Mouse (Mus musculus) NIH3T3 (cell line): ENCODE results near the gene Ece2.
A peak's percentile ranks its signal among the peaks of the same experiment; 100 is the strongest.
"Not testable (repeated sequence)": the region's sequence is repeated elsewhere in the genome, so short reads cannot be mapped to it uniquely, and the experiment has no call there.

ENCODE experiments used
- DNase-seq: peaks from one replicate; pipeline ENCODE4 v3.0.0-alpha.2; 2012; ENCODE audit warnings: low read depth

Gene Ece2

DNA sequence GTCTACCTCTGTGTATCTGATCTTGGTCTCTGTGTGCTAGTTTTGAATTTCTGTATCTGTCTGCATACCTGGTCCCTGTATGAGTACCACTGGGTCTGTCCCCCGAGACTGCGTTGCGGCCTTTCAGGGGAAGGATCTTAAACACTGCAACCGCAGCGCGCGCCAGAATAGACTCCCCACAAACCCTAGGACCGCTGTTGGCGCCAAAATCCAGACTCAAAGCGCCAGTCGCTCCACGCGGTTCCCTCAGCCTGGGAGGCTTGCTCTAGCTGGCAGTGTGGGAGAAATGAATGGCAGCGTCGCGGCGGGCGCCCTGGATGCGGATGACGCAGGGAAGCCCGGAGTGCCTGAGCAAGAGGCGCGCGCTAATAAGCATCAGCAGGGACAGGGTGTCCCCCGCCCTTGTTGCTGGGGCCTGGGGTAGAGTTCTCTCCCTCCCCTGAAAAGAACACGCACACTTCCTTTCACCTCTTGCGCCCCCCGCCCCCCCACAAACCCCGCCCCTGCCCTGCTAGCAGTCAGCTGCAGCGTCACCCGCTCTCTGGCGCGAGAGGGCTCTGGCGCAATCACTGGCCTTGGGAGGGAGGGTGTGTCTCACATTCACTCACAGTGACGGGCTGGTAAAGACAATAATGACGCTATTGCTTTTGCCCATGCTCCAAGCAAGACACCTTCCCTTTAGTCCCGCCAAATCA lies 7.5 kb upstream of the Ece2 start:
- DNase-seq: peak; percentile 91

DNA sequence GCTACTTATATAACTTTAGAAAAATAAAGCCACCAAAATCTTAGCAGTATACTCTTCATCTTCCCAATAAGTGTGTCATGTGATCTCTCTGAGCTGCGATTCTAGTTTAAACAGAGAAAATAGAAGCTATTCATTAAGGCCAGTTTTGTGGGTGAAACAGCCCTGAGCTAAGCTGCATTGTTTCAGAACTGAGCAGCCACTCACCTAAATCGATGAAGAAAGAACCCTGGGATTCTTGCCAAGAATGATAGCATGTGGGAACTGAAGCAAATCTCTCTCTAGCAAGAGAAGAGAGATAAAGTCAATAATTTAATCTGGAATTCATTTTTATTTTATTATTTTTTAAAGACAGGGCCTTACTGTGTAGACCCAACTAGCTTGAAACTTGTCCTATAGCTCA lies 6.4 kb upstream of the Ece2 start:
- DNase-seq: peak; percentile 37

DNA sequence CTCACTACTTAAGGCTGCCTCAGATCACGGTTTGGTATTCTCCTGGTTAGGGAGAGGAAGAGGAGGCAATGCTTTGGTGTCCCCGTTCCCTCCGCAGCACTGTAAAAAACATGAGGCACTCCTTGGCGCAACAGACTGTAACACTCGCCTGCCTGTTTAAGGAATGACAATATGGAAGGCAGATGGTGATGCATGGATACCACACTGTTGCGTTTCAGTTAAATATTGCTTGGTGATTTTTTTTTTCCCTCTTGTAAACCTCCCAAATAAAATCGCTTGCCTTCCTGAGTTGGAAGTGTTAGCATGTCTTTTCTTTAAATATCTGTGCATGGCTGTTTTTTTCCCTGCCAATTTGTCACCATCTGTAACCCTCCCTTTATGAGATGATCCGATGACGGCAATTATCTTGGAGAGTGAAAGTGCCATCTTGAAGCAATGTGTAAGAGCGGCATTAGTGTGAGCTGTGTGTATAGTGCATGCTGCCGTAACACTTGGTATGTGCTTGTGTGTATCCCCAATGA lies 697 bp upstream of the Ece2 start:
- no peak for DNase-seq

DNA sequence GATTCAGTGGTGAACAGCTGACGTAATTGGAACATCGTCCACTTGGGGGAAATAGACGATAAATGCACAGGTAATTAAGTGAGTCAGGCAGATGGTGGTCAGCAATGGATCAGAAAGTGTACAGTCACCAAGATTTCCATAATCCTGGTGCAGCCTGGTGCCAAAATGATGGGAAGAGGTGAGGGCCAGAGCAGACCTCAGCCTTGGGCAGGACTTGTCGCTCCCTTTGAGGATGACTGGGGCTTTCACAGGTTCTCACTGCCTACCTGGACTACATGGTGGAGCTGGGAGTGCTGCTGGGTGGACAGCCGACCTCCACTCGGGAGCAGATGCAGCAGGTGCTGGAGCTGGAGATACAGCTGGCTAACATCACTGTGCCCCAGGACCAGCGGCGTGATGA lies 7.8 kb downstream of the Ece2 start:
- no peak for DNase-seq

DNA sequence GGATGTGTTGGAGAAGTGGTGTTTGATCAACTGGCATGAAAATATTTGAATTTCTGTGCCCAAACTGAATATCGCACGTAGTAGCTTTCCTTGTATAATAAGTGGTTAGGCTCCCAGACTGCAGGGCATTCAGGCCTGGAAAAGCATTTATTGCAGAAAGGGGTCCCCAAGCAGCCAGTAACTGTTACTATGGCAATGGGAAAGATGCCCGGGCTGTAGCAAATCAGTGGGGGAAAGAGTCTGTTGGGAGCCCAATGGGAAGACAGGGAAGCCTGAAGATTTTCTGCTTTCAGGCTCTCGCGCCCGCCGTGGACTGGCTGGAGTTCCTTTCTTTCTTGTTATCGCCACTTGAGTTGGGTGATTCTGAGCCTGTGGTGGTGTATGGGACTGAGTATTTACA lies 8.7 kb downstream of the Ece2 start:
- no peak for DNase-seq

DNA sequence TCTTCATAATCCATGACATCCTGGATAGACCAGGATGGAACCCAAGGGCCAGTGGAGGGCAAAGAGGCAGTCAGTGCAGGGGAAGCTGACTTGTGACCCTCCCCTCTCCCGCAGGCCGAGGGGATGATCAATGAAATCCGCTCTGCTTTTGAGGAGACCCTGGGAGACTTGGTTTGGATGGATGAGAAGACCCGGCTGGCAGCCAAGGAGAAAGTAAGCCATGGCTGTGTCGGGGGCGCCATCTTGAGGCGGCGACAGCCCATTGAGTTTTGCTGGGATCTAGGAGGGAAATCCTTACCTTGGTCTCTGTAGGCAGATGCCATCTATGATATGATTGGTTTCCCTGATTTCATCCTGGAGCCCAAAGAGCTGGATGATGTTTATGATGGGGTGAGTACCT lies 12.5 kb downstream of the Ece2 start:
- peak; percentile 87 for DNase-seq

DNA sequence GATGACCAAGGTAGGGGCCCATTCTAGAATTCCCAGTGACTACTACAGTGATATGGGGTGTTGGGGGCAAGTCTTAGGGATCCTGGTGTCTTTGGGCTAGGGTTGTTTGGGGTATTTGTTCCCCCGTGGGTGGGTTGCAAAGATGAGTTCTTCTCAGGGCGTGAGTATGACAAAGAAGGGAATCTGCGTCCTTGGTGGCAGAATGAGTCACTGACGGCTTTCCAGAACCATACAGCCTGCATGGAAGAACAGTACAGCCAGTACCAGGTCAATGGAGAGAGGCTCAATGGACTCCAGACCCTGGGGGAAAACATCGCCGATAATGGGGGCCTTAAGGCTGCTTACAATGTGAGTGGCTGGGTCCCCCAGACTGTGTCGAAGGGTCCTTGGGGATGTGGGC lies 14.3 kb downstream of the Ece2 start:
- no peak for DNase-seq

DNA sequence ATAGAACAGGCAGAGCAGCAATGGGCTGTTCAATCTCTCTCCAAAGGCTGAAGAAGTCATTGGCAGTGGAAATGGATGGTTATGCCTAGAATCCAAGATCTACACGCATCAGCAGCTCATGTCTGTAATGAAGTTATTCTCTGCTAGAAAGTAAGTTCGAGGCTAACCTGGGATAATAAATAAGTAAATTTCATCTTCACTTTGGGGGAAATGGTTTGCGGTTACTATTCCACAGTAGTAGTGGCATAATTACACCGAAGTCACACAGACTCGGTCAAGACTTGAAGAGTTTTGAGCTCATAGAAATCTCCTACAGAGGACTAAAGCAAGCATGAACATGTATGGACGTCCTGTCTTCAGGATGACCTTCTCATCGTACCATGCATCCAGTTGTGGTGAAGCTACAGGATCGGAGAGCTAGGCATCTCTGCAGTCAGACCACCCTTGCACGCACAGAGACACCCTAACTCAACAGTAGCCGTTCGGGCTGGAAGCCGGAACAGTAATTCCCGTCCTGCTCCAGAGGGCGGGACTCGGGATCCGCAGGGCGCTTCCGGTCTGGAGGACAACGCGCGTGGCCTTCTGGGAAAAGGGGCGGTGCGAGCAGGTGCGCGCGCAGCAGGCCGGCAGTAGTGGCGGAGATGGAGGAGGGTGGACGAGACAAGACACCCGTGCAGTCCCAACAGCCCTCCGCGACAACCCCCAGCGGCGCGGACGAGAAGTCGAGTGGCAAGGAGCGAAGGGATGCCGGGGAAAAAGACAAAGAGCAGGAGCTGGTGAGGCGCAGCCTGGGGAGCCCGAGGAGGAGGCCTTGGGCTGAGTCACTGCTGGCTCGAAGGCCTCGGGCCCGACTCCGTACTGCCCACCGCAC lies 21.7 kb downstream of the Ece2 start, which contains the start of gene Psmd2:
TSS of gene Psmd2 (plus strand) at position 577 of the 871 bp plus-strand sequence.
- peak; percentile 97 for DNase-seq

DNA sequence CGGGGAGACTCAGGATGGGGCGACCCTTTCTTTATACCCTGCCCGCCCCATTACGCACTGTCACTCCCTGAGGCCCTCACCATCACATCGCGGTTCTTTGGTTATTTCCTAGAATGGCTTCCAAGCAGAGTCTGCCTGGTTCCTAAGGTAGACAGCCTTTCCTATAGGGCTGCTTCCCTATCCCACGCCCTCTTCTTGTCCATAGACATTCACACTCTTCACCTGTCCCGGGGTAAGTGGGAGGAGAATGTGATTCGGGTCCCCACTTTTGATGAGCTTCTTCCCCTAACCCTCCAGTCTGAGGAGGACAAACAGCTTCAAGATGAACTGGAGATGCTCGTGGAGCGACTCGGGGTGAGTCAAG lies 22.3 kb downstream of the Ece2 start:
- DNase-seq: no peak

DNA sequence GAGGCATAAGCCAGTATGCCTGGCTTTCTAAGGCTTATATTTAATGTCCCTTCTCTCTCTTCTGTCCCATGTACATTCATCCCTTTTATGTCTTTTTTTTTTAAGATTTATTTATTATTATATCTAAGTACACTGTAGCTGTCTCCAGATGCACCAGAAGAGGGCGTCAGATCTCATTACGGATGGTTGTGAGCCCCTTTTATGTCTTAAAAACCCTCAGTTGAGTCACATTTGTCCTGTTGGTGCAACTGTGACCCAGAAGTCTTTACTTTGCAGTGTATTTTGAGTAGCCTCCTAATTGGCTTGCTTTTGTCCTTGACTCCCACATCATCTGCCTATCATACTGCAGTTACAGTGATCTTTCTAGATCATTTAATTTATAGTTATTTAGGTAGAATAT lies 23.7 kb downstream of the Ece2 start:
- DNase-seq: no peak

DNA sequence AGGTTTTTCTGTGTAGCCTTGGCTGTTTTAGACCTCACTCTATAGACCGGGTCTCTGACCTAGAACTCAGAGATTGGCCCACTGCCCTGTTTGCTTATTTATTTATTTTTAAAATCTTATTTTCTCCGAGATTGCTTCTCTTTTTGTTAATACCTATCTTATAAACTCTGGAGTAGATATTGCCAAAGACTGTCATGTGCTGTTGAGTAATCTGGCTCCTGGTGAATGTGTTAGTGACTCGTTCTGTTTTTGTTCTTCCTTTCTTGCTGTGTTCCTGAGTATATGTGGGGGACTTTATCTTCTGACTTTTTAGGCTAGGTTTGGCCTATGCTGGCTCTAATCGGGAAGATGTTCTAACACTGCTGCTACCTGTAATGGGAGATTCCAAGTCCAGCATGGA lies 28.0 kb downstream of the Ece2 start:
- DNase-seq: peak; percentile 74

DNA sequence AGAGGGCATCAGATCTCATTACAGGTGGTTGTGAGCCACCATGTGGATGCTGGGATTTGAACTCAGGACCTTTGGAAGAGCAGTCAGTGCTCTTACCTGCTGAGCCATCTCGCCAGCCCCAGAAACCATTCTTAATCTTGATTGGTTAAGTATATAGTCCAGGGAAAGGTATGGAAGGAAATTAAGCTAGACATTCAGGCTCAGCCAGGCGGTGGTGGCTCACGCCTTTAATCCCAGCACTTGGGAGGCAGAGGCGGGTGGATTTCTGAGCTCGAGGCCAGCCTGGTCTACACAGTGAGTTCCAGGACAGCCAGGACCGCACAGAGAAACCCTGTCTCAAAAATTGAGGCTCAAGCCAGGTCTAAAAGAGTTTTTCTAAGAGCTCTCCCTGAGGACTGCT lies 38.4 kb downstream of the Ece2 start, which contains the start of gene Eif4g1:
TSS of gene Eif4g1 (plus strand) at position 301 of the 400 bp plus-strand sequence.
- not testable (repeated sequence) for DNase-seq

DNA sequence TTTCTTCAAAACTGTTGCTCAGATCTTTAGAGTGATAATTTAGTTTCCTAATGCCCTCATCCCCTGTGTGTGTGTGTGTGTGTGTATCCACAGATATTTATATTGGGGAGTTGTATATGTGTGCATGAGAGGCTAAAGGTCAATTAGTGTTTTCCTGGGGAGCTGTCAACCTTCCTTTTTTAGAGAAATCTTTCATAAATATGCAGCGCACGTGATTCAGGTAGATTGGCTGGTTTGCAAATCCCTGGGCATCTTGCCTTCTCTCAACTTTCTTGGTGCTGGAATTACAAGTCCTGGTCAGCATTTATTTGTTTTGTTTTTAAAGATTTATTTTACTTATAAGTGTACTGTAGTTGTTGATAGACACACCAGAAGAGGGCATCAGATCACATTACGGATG lies 40.7 kb downstream of the Ece2 start:
- no peak for DNase-seq

DNA sequence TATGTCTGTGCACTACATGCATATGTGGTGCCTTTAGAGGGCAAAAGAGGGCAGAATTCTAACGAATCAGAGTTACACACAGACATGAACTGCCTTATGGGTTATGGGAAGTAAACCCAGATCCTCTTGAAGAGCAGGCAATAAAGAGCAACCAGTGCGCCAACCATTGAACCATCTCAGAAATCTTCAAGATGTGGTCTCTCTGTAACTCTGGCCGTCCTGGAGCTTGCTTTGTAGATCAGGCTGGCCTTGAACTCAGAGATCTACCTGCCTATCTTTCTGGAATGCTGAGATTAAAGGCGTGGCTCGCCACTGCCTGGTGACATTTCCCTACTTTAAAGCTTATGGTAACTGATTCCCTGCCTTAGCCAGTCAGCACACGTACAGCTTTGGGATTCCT lies 42.3 kb downstream of the Ece2 start:
- DNase-seq: no peak

DNA sequence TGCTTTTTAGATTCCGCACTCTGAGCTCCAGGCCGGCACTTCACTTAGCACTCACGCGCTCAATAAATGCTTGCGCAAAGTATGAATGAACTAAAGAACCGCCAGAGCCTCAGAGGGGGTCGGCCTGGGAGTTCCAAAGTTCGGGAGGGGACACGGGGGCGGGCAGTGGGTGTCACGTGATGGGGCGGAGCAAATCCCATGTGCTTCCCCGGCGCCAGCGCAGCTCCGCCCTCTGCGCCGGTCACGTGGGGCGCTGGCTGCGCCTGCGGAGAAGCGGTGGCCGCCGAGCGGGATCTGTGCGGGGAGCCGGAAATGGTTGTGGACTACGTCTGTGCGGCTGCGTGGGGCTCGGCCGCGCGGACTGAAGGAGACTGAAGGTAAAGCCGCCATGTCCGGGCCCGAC lies 42.9 kb downstream of the Ece2 start:
- DNase-seq: peak; percentile 99

DNA sequence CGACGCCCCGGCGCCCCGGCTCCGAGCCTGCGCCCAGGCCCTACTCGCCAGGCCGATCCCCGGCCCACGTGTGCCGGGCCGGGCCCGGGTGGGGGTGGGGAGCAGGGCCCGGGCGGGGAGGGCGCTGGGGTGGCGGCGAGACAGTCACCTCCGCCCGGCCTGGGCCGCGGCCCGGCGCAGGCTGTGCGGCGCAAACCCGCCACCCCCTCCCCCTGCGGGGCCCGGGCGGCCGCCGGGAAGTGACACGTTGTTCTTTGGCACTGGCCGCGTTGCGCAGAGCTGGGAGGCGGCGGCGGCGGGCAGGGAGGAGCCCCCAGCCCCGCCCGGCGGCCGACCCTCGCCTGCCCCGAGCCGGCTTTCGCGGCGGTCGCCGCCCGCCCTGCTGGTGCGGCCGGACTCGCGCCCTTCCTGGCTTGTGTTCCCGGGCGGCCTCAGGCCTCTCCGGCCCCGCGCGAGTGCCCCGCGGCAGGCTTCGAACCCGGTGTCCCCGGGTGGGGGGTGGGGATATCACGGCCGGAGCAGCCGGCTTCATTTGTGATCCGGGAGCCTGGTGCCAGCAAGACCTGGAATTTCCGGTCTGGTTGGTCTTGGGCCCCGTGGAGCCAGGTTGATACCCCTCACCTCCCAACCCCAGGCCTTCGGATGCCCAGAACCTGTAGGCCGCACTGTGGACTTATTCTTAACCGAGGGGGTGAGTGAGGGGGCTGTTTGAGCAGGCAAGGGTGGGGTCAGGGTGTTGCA lies 43.5 kb downstream of the Ece2 start:
- DNase-seq: no peak

DNA sequence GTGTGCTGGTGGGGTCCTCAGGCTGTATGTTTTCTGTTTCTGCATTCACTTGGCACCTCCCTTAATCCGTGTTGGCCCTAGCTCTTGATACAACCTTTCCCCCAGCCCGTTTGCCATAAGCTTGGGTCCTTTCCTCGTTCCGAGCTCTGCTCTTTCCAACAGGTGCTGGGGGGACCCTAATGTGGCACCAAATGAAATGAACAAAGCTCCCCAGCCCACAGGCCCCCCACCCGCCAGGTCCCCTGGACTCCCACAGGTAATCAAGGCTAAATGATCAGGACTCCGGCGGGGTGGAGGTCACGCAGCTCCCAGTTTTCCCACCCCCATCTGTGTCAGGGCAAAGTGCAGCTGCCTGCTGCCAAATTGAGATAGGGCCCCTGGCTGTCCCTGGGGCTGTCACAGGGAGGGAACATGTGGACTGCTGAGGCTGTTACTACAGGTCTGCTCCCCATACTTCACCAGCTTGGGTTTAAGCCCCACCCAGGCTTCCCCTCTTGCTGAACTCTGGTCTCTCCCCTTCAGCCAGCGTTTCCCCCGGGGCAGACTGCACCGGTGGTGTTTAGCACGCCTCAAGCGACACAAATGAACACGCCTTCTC lies 44.2 kb downstream of the Ece2 start:
- DNase-seq: peak; percentile 38

DNA sequence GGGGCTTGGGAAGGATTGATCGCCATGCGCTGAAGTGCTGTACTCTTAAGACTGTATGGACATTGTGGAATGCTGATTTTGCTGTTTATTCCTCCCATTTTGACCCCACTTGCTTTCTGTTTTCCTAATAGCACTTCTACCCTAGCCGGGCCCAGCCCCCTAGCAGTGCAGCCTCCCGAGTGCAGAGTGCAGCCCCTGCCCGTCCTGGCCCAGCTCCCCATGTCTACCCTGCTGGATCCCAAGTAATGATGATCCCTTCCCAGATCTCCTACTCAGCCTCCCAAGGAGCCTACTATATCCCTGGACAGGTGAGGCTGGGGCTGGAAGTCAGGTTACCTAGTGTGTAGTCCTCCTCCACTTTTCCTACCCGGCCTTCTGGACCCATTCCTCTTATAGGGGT lies 45.6 kb downstream of the Ece2 start:
- DNase-seq: no peak

DNA sequence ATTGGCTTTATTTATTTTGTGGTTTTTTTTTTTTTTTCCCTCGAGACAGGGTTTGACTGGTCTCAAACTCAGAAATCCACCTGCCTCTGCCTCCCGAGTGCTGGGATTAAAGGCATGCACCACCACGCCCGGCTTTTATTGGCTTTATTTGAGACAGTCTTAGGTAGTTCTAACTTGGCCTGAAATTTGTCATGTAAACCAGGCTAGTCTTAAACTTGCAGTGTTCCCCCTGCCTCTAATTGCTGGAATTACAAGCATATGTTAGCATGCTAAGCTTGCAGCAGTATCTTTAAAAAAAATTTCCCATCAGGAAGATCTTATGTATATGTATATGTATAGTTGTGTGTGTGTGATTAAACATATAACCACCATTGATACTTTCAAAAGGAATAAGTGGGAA lies 47.1 kb downstream of the Ece2 start:
- peak; percentile 63 for DNase-seq

DNA sequence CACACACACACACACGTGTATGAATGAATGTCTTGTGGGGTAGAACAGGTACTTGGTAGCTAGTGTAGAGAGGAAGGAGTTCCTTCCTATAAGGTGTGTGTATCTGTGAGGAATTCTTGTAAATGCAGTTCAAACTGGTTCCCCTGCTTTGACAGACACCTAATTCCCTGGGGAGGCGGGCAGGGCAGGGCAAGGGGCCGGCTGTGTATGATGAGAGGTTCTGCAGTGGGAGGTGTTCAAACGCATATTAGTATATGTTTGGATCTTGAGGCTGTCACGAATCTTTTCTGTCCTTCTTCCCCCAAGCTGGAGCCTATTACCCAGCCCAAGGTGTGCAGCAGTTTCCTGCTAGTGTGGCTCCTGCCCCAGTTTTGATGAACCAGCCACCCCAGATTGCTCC lies 47.8 kb downstream of the Ece2 start:
- DNase-seq: no peak

DNA sequence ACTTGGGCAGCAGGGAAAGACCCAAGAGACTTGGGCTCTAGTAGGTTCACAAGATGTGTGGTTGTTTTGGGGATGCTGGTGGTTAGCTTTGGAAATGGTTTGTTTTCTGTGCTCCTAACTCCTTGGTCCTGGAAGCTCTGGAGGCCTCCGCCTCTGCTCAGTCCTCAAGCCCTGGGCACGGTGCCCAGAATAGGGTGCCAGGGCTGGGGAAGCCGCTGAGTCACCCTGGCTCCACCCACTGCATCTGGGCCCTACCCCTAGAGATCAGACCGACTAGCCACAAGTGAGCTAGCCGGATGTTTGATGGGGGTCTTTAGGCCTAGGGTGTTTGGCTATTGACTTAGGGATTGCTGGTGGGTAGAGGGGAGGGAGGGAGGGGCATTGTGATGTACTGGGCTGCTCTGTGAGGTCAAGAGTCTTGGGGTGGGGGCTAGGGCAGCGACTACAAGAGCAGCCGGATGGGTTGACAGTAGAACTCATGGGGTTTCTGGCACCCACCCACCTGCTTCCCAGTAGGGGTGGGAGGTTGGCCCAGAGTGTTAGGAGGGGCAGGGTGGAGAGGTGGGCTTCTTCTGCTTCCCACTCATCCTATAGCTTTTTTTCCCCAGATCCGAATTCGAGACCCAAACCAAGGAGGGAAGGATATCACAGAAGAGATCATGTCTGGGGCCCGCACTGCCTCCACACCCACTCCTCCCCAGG lies 48.5 kb downstream of the Ece2 start:
- peak; percentile 97 for DNase-seq
